Mouse (Mus musculus) MEL (cell line): Measurements from ENCODE around the gene Baiap2l1. TPM values are rescaled to one million over a fixed set of nuclear protein-coding genes. Genes with fewer than 3 reads are reported as not detected.

Experiments
- DNase-seq: peaks from one replicate; pipeline ENCODE4 v3.0.0; 2011; ENCODE audit warnings: low read depth, low spot score
- H3K27ac ChIP-seq: 2 replicates; pipeline ENCODE4 v1.5.1; 2012; ENCODE audit warnings: low read depth, mild to moderate bottlenecking, control low read depth, low read length, moderate library complexity; ENCODE audit not compliant: control insufficient read depth
- H3K27me3 ChIP-seq, 2 experiments: fragments of 150-350 bp in 1 of 2; sonication (generic) in 1 of 2; 2 replicates each; pipeline ENCODE4 v1.6.1; 2012; ENCODE audit warnings: low read length in 2 of 2, mild to moderate bottlenecking in 2 of 2, improper control_type of control experiment in 1 of 2, moderate library complexity in 1 of 2; ENCODE audit not compliant: insufficient read depth in 2 of 2, control insufficient read depth in 1 of 2
- H3K36me3 ChIP-seq, 2 experiments: 2 replicates each; pipeline ENCODE4 v1.6.1; 2012 to 2014; ENCODE audit warnings: low read length in 2 of 2, improper control_type of control experiment in 1 of 2, inconsistent platforms in 1 of 2, mild to moderate bottlenecking in 1 of 2; ENCODE audit not compliant: insufficient read depth in 2 of 2, control insufficient read depth in 1 of 2
- H3K4me1 ChIP-seq, 2 experiments: fragments of 150-350 bp in 1 of 2; sonication (generic) in 1 of 2; 2 replicates each; pipeline ENCODE4 v1.6.1; 2012; ENCODE audit warnings: low read length in 2 of 2, improper control_type of control experiment in 1 of 2, mild to moderate bottlenecking in 1 of 2; ENCODE audit not compliant: insufficient read depth in 2 of 2, control insufficient read depth in 1 of 2
- H3K4me3 ChIP-seq, 2 experiments: fragments of 150-350 bp in 1 of 2; sonication (generic) in 1 of 2; 2 replicates each; pipeline ENCODE4 v1.5.1; 2012; ENCODE audit warnings: low read depth in 2 of 2, low read length in 2 of 2, mild to moderate bottlenecking in 2 of 2, moderate library complexity in 2 of 2, control low read depth in 1 of 2, improper control_type of control experiment in 1 of 2; ENCODE audit not compliant: control insufficient read depth in 1 of 2, insufficient read depth in 1 of 2
- H3K79me2 ChIP-seq: 2 replicates; pipeline ENCODE4 v1.6.1; 2012; ENCODE audit warnings: mild to moderate bottlenecking, low read length, moderate library complexity; ENCODE audit not compliant: control insufficient read depth, poor library complexity, insufficient read depth
- H3K9ac ChIP-seq: 2 replicates; pipeline ENCODE4 v1.6.1; 2012; ENCODE audit warnings: low read depth, mild to moderate bottlenecking, control low read depth, low read length, moderate library complexity; ENCODE audit not compliant: control insufficient read depth, poor library complexity, severe bottlenecking
- H3K9me3 ChIP-seq: fragments of 150-350 bp; sonication (generic); replicated peaks from 2 replicates; pipeline ENCODE4 v1.6.1; 2012; ENCODE audit warnings: mild to moderate bottlenecking, low read length, improper control_type of control experiment, moderate library complexity; ENCODE audit not compliant: insufficient read depth
- CHD1 ChIP-seq: IDR thresholded peaks from 2 replicates; pipeline ENCODE4 v1.6.1; 2012; ENCODE audit warnings: low read depth, mild to moderate bottlenecking, inconsistent platforms, low read length, improper control_type of control experiment
- E2F4 ChIP-seq: IDR thresholded peaks from 2 replicates; pipeline ENCODE4 v1.6.1; 2011; ENCODE audit warnings: low read depth, low read length, improper control_type of control experiment, borderline replicate concordance
- EP300 ChIP-seq, 2 experiments: IDR thresholded peaks; 2 replicates each; pipeline ENCODE4 v1.6.1; 2011; ENCODE audit warnings: improper control_type of control experiment in 2 of 2, low read length in 2 of 2, low read depth in 1 of 2, mild to moderate bottlenecking in 1 of 2
- GATA1 ChIP-seq: IDR thresholded peaks from 2 replicates; pipeline ENCODE4 v1.6.1; 2011; ENCODE audit warnings: low read depth, low read length, improper control_type of control experiment
- KAT2A ChIP-seq: conservative IDR thresholded peaks from 2 replicates; pipeline ENCODE4 v1.6.1; 2012; ENCODE audit warnings: low read depth, low read length, improper control_type of control experiment, inconsistent platforms
- MAX ChIP-seq: IDR thresholded peaks from 2 replicates; pipeline ENCODE4 v1.6.1; 2011; ENCODE audit warnings: low read length, improper control_type of control experiment
- MEF2A ChIP-seq: IDR thresholded peaks from 2 replicates; pipeline ENCODE4 v1.6.1; 2014; ENCODE audit warnings: low read depth, mild to moderate bottlenecking, inconsistent platforms, low read length, improper control_type of control experiment; ENCODE audit not compliant: poor library complexity, insufficient replicate concordance, severe bottlenecking; ENCODE audit errors: extremely low read depth
- NELFE ChIP-seq: IDR thresholded peaks from 2 replicates; pipeline ENCODE4 v1.6.1; 2011; ENCODE audit warnings: low read depth, low read length, improper control_type of control experiment
- POLR2A ChIP-seq, 2 experiments: IDR thresholded peaks; 2 replicates each; pipeline ENCODE4 v1.6.1; 2011 to 2012; ENCODE audit warnings: low read length in 2 of 2, mild to moderate bottlenecking in 2 of 2, control low read depth in 1 of 2, improper control_type of control experiment in 1 of 2, low read depth in 1 of 2, moderate library complexity in 1 of 2; ENCODE audit not compliant: control insufficient read depth in 1 of 2, insufficient read depth in 1 of 2, poor library complexity in 1 of 2
- POLR2AphosphoS2 ChIP-seq: IDR thresholded peaks from 2 replicates; pipeline ENCODE4 v1.6.1; 2011; ENCODE audit warnings: low read length, improper control_type of control experiment
- POLR2AphosphoS5 ChIP-seq: IDR thresholded peaks from 2 replicates; pipeline ENCODE4 v1.6.1; 2012; ENCODE audit warnings: low read depth, borderline replicate concordance, mild to moderate bottlenecking, inconsistent platforms, low read length, moderate library complexity, mixed read lengths
- RAD21 ChIP-seq: IDR thresholded peaks from 2 replicates; pipeline ENCODE4 v1.6.1; 2011; ENCODE audit warnings: mild to moderate bottlenecking, low read depth, low read length, improper control_type of control experiment
- SMC3 ChIP-seq: IDR thresholded peaks from 2 replicates; pipeline ENCODE4 v1.6.1; 2011; ENCODE audit warnings: low read depth, low read length, improper control_type of control experiment
- TBP ChIP-seq: IDR thresholded peaks from 2 replicates; pipeline ENCODE4 v1.8.0; 2011; ENCODE audit warnings: low read depth, low read length, improper control_type of control experiment
- TCF12 ChIP-seq: IDR thresholded peaks from 2 replicates; pipeline ENCODE4 v1.6.1; 2014; ENCODE audit warnings: low read depth, mild to moderate bottlenecking, inconsistent platforms, low read length, improper control_type of control experiment, moderate library complexity
- USF1 ChIP-seq: IDR thresholded peaks from 2 replicates; pipeline ENCODE4 v1.6.1; 2014; ENCODE audit warnings: low read depth, mild to moderate bottlenecking, inconsistent platforms, low read length, improper control_type of control experiment, moderate library complexity
- USF2 ChIP-seq, 2 experiments: IDR thresholded peaks; 2 replicates each; pipeline ENCODE4 v1.6.1; 2011 to 2012; ENCODE audit warnings: improper control_type of control experiment in 2 of 2, low read length in 2 of 2, borderline replicate concordance in 1 of 2, inconsistent platforms in 1 of 2, low read depth in 1 of 2, mild to moderate bottlenecking in 1 of 2; ENCODE audit not compliant: insufficient read depth in 1 of 2
- ZNF384 ChIP-seq: IDR thresholded peaks from 2 replicates; pipeline ENCODE4 v1.6.1; 2012; ENCODE audit warnings: low read depth, mild to moderate bottlenecking, inconsistent platforms, low read length, improper control_type of control experiment
- polyA plus RNA-seq, 2 experiments: library from polyadenylated mRNA; stranded (reverse) in 1 of 2; unstranded in 1 of 2; fragments of >175 nt in 1 of 2; fragments of >200 nt in 1 of 2; gene quantifications; 2 replicates each; pipeline versions ENCODE4 v1.2.1 to v1.2.4; 2012; ENCODE audit warnings: low replicate concordance in 2 of 2, low read depth in 1 of 2; ENCODE audit not compliant: insufficient read length in 2 of 2, insufficient read depth in 1 of 2, missing spikeins in 1 of 2
- total RNA-seq: library from RNA; depleted of rRNA; stranded (reverse); fragments of 300-350 nt; gene quantifications from 2 replicates; pipeline ENCODE4 v1.2.3, GENCODE M21; 2012

Gene Baiap2l1
- total and polyA plus RNA-seq, 3 experiments: 0.06 TPM; not detected in 2

DNA sequence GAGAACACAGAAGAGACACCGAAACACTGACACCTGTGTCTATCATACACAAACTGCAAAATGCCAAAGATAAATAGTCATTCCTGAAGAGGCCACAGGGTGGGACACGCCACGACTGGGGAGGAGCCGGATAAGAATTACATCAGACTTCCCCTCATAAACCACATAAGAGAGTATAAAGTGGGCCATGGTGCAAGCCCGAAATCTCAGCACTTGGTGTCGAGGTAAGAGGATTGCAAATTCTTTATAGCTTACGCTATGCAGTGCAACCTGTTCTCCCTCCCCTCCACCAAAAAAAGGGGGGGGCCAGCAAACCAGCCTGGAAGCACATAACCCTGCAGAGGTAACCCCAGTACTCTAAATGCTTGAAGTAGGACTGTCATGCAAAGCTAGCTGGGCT, 63.0 kb downstream of the Baiap2l1 start:
- no peaks in the 10 kb centered on the region for H3K4me1 ChIP-seq
- peaks cover 0 to 2% of the 10 kb centered on the region in 2 experiments; a peak in 2 of 4 replicates for H3K27me3 ChIP-seq
- H3K9ac ChIP-seq: no peak overlapping the region
- H3K9me3 ChIP-seq: no peaks in the 10 kb centered on the region
- H3K27ac ChIP-seq: no peak overlapping the region
- TF ChIP-seq POLR2A (IDR thresholded peaks at IDR 0.05; ENCODE audit: control insufficient read depth in 1 of 2, insufficient read depth in 1 of 2, low read depth in 1 of 2, low read length in 2 of 2, poor library complexity in 1 of 2) (no peak), USF1 (no peak), NELFE (no peak), E2F4 (no peak)
- no peaks in the 10 kb centered on the region for H3K79me2 ChIP-seq
- DNase-seq: no peak
- no peak overlapping the region for H3K4me3 ChIP-seq
- no peaks in the 10 kb centered on the region for H3K36me3 ChIP-seq

DNA sequence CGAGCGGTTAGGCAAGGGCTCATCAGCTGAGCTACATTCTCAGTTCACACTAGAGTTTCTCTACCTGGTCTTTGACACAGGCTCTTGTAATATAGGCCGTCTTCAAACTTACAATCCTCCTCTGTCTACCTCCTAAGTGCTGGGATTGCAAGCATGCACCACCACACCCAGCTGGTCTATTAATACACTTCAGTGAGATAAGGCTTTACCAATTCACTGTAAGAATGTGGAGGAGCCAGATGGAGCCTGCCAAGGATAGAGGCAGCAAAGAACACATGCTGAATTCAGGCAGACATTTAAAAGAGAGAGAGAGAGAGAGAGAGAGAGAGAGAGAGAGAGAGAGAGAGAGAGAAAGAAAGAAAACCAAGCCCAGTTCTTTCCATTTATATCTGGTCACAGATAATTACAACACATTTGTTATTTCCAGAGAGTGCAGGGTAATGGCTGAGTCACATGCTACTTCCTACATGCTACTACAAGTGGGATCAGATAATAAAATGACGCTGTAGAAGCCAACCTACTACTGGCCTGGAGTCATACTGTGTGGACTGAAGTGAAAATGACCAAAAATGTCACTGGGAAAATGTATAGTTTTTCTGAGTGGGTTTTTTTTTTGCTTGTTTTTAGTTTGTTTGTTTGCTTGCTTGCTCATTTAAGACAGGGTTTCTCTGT, 68.0 kb downstream of the Baiap2l1 start:
- Histone ChIP-seq H3K4me3 (no peak overlapping the region), H3K27ac (no peak overlapping the region), H3K4me1 (peaks cover 0 to 4% of the 10 kb centered on the region in 2 experiments; a peak in 1 of 4 replicates), H3K27me3 (peaks cover 0 to 2% of the 10 kb centered on the region in 2 experiments; a peak in 1 of 4 replicates), H3K9me3 (no peaks in the 10 kb centered on the region), H3K36me3 (peaks cover 0 to 2% of the 10 kb centered on the region in 2 experiments; a peak in 1 of 4 replicates), H3K79me2 (no peaks in the 10 kb centered on the region), H3K9ac (no peak overlapping the region)
- peak; percentile 42 for DNase-seq
- TF ChIP-seq POLR2AphosphoS5 (no peak), SMC3 (no peak), MEF2A (0 out of 2 replicates have a peak, but pooled peaks have one; percentile 8), MAX (no peak), GATA1 (peak; percentile 73)

DNA sequence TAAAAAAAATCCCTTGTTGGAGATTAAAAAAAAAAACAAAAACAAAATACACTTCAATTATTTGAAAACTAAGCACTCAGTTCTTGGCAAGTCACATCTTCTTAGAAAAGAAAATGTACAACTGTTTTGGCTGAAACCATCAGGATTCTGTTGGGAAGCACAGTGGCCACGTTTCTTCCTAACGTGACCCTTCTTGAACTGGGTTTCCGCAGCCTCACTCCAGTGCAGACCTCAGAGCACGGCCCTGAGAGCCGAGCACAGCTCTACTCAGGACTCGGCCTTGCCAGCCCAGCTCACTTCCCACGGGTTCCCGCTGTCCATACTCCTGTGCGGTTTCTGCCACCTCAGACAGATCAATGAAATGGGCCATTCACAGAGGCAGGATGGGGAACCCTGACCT, 69.5 kb downstream of the Baiap2l1 start:
- TF ChIP-seq USF2 (IDR thresholded peaks at IDR 0.05; ENCODE audit: borderline replicate concordance in 1 of 2, insufficient read depth in 1 of 2, low read depth in 1 of 2, low read length in 2 of 2): no peak
- TF ChIP-seq ZNF384: no peak
- no peak for TF ChIP-seq TBP
- no peak for TF ChIP-seq TCF12
- TF ChIP-seq POLR2AphosphoS2: no peak
- TF ChIP-seq EP300 (IDR thresholded peaks at IDR 0.05; ENCODE audit: low read depth in 1 of 2, low read length in 2 of 2): no peak
- no peak for TF ChIP-seq RAD21
- TF ChIP-seq CHD1: no peak
- TF ChIP-seq KAT2A: no peak
- no peak for TF ChIP-seq E2F4
- no peak for TF ChIP-seq USF1
- H3K27me3 ChIP-seq: peaks cover 0 to 2% of the 10 kb centered on the region in 2 experiments; a peak in 1 of 4 replicates

More for the DNA sequence above, 69.5 kb downstream of the Baiap2l1 start:
- H3K9ac ChIP-seq: no peak overlapping the region
- no peak for DNase-seq
- H3K9me3 ChIP-seq: no peaks in the 10 kb centered on the region
- peaks cover 0 to 3% of the 10 kb centered on the region in 2 experiments; a peak in 1 of 4 replicates for H3K36me3 ChIP-seq
- H3K79me2 ChIP-seq: no peaks in the 10 kb centered on the region
- no peak overlapping the region for H3K4me3 ChIP-seq
- H3K27ac ChIP-seq: no peak overlapping the region
- H3K4me1 ChIP-seq: peaks cover 0 to 11% of the 10 kb centered on the region in 2 experiments; a peak in 2 of 4 replicates
